Mouse (Mus musculus) G1E (cell line): ENCODE results near the gene Fgfr2. TPM values are rescaled to one million over a fixed set of nuclear protein-coding genes. Genes with fewer than 3 reads are reported as not detected.
"Not testable (repeated sequence)": the region's sequence is repeated elsewhere in the genome, so short reads cannot be mapped to it uniquely, and the experiment has no call there.

Experiments
- ATAC-seq: 2 replicates; pipeline ENCODE4 v1.8.0; 2016; ENCODE audit warnings: mild to moderate bottlenecking; ENCODE audit not compliant: insufficient number of reproducible peaks, poor library complexity, low FRiP score, severe bottlenecking; ENCODE audit errors: extremely low read depth
- DNase-seq: peaks from one replicate; pipeline ENCODE4 v3.0.0; 2012; ENCODE audit warnings: low spot score
- H3K27me3 ChIP-seq: 2 replicates; pipeline ENCODE4 v1.6.1; 2012; ENCODE audit warnings: mild to moderate bottlenecking, low read length, inconsistent platforms; ENCODE audit not compliant: insufficient read depth
- H3K36me3 ChIP-seq: replicated peaks from 2 replicates; pipeline ENCODE3; 2012; ENCODE audit warnings: mild to moderate bottlenecking, inconsistent platforms
- H3K4me1 ChIP-seq: 2 replicates; pipeline ENCODE4 v1.6.1; 2012; ENCODE audit warnings: low read depth, low read length, inconsistent platforms, mixed read lengths; ENCODE audit not compliant: insufficient read depth
- H3K4me3 ChIP-seq: 2 replicates; pipeline ENCODE4 v1.5.1; 2012; ENCODE audit warnings: low read depth, mild to moderate bottlenecking, inconsistent platforms, low read length, moderate library complexity, mixed read lengths
- H3K9me3 ChIP-seq: replicated peaks from 2 replicates; pipeline ENCODE4 v1.6.1; 2012; ENCODE audit warnings: inconsistent platforms
- CTCF ChIP-seq: IDR thresholded peaks from 2 replicates; pipeline ENCODE4 v1.5.1; 2012; ENCODE audit warnings: low read depth, low read length, inconsistent platforms, mixed read lengths
- GATA1 ChIP-seq: IDR thresholded peaks from 2 replicates; pipeline ENCODE4 v1.6.1; 2012; ENCODE audit warnings: borderline replicate concordance, low read length, inconsistent platforms, mixed read lengths
- GATA2 ChIP-seq: IDR thresholded peaks from 2 replicates; pipeline ENCODE4 v1.6.1; 2012; ENCODE audit warnings: low read depth, low read length, inconsistent platforms, borderline replicate concordance
- POLR2AphosphoS5 ChIP-seq: IDR thresholded peaks from 2 replicates; pipeline ENCODE4 v1.6.1; 2012; ENCODE audit warnings: low read depth, low read length, inconsistent platforms; ENCODE audit not compliant: insufficient replicate concordance
- TAL1 ChIP-seq: conservative IDR thresholded peaks from 2 replicates; pipeline ENCODE4 v1.6.1; 2012; ENCODE audit warnings: low read depth, low read length, inconsistent platforms, mixed read lengths
- polyA plus RNA-seq: library from polyadenylated mRNA; stranded (reverse); fragments of >175 nt; gene quantifications from 2 replicates; pipeline ENCODE4 v1.2.3, GENCODE M21; 2012
- total RNA-seq, 2 experiments: library from RNA; stranded (forward) in 1 of 2; stranded (reverse) in 1 of 2; fragments of 200-1000 nt in 1 of 2; fragments of >200 nt in 1 of 2; fragmentation: Nextera tagmentation in 1 of 2; gene quantifications; 2 replicates each; pipeline ENCODE4 v1.2.3; 2014 to 2017

Fgfr2 gene
- total and polyA plus RNA-seq, 3 experiments: 0.22 TPM; not detected in 2

DNA sequence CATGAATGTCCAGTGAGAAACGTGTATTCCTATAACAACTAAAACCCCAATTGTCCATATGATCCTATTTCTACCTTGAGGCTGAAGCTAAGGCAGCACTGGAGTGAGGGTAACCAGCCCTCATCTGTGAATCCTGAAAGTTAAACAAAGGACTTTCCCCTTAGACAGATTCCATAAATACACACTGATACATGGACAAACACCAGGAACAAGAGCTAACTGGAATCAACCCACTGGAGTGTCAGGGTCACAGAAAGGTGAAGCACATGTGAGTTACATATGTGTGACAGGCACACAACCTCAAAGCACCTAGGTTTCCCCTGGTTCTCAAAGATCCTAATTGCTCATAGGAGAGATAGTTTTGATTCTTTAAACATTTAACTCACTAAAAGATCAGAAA, 2703.2 kb downstream of the Fgfr2 start:
- TF ChIP-seq GATA1 (no peak), TAL1 (no peak), GATA2 (no peak), POLR2AphosphoS5 (no peak), CTCF (no peak)
- DNase-seq: no peak
- H3K36me3 ChIP-seq: peaks cover 22% of the 10 kb centered on the region
- H3K9me3 ChIP-seq: no peaks in the 10 kb centered on the region
- no peak overlapping the region for H3K4me3 ChIP-seq
- H3K4me1 ChIP-seq: peaks cover 2% of the 10 kb centered on the region; the same call in 1 of the 2 replicates
- ATAC-seq: no peak
- H3K27me3 ChIP-seq: no peaks in the 10 kb centered on the region

DNA sequence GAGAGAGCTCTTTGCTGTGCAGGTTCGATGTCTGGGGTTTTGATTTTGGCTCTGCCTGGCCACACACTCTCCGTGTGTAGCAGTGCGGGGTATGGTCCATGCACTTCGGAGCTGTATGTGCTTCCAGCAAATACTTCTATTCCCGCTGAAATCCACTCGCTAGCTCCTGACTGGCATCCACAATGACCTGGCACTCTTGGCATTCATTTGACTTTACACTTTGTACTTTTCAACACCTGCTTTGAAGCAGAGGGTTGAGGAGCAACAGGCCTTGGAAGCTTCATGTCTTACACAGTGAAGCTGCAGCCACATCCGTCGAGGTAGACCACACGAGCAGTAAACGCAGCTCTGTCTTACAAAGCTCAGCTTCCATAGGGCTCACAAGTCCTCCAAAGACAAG, 2715.5 kb downstream of the Fgfr2 start:
- DNase-seq (no peak), ATAC-seq (no peak)
- H3K27me3 ChIP-seq: no peaks in the 10 kb centered on the region
- no peaks in the 10 kb centered on the region for H3K4me1 ChIP-seq
- H3K4me3 ChIP-seq: no peak overlapping the region
- no peaks in the 10 kb centered on the region for H3K9me3 ChIP-seq
- no peak for TF ChIP-seq TAL1
- no peak for TF ChIP-seq CTCF
- TF ChIP-seq POLR2AphosphoS5: no peak
- no peak for TF ChIP-seq GATA2
- no peak for TF ChIP-seq GATA1
- H3K36me3 ChIP-seq: peaks cover 25% of the 10 kb centered on the region

DNA sequence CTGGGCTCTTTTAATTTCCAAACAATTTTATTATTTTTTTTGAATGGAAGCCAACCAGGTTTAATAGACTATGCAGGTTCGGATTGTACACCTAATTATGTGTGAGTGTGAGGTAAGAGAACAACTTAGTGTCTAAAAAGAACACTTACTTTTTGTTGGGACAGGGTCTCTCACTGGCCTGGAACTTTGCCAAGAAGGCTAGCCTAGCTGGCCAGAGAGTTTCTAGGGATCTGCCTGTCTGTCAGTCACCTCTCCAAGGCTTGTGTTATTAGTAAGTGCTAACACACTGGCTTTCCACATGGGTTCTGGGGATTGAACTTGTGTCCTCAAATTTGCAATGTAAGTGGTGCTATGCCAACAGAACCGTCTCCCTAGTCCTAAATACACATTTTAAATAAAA, 2719.8 kb downstream of the Fgfr2 start:
- ATAC-seq (no peak), DNase-seq (no peak)
- no peak overlapping the region for H3K4me3 ChIP-seq
- H3K9me3 ChIP-seq: no peaks in the 10 kb centered on the region
- H3K27me3 ChIP-seq: no peaks in the 10 kb centered on the region
- no peaks in the 10 kb centered on the region for H3K4me1 ChIP-seq
- peaks cover 39% of the 10 kb centered on the region for H3K36me3 ChIP-seq
- TF ChIP-seq TAL1: no peak
- TF ChIP-seq POLR2AphosphoS5: no peak
- TF ChIP-seq GATA2: no peak
- no peak for TF ChIP-seq GATA1
- no peak for TF ChIP-seq CTCF

DNA sequence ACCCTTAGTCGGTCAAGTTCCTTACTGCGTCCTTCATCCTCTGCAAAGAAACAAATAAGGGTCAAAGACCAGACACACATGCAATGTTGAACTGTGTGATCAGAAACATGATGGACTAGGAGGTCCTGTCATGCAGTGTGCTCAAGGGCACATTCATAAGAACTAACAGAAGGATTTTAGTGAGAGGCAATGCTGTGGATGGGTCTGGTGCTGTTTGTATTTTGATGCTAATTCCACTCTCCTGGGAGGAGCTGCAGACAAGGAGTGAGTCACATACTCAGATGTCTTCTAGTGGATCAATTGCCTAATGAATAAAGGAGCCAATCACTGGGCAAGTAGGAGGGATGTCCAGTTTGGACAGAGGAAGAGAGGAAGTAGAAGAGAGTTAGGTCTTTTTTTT, 2728.5 kb downstream of the Fgfr2 start:
- Histone ChIP-seq H3K4me3 (no peak overlapping the region), H3K27me3 (no peaks in the 10 kb centered on the region), H3K36me3 (peaks cover 45% of the 10 kb centered on the region), H3K9me3 (no peaks in the 10 kb centered on the region), H3K4me1 (no peaks in the 10 kb centered on the region)
- TF ChIP-seq POLR2AphosphoS5 (no peak), CTCF (no peak), TAL1 (no peak), GATA2 (no peak), GATA1 (no peak)
- ATAC-seq (no peak), DNase-seq (no peak)

DNA sequence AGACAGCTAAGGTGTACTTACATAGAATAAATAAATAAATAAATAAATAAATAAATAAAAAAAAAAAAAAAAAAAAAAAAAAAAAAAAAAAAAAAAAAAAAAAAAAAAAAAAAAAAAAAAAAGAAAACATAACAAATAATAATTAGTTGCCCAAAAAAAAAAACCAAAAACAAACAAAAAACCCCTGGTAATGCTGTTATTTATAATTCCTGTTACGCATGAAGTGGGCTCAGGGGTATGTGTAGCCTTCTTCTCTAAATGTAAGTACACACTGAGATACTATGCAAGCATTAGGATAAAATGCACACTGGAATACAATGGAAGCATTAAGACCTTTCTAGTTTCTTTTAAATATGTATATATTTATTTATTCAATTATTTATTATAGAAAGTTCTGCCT, 2733.1 kb downstream of the Fgfr2 start:
- H3K36me3 ChIP-seq: peaks cover 48% of the 10 kb centered on the region
- not testable (repeated sequence) for H3K4me3 ChIP-seq, ATAC-seq, H3K9me3 ChIP-seq, H3K4me1 ChIP-seq, DNase-seq, H3K27me3 ChIP-seq

DNA sequence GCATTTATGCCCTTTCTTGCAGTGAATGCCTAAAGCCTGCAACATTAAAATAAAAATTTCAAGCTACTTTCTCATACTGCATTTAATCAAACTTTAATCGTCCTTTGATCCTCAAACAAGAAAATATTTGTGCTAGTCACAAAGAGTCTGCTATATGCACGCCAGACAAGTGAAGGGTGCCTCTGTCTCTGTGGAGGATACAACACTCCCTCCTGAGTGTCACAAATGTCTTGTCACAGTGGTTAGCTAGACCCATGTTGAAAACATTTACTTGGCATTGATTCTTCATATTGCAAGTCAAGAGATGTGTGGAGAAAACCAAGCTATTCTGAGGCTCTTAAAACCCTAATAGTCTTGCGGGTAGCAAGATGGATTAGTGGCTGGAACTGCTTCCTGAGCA, 2736.8 kb downstream of the Fgfr2 start:
- TF ChIP-seq POLR2AphosphoS5: no peak
- TF ChIP-seq TAL1: no peak
- TF ChIP-seq GATA2: no peak
- no peak for TF ChIP-seq GATA1
- TF ChIP-seq CTCF: no peak
- ATAC-seq: no peak
- no peaks in the 10 kb centered on the region for H3K4me1 ChIP-seq
- peaks cover 21% of the 10 kb centered on the region for H3K36me3 ChIP-seq
- no peak for DNase-seq
- H3K9me3 ChIP-seq: no peaks in the 10 kb centered on the region
- no peaks in the 10 kb centered on the region for H3K27me3 ChIP-seq
- no peak overlapping the region for H3K4me3 ChIP-seq

DNA sequence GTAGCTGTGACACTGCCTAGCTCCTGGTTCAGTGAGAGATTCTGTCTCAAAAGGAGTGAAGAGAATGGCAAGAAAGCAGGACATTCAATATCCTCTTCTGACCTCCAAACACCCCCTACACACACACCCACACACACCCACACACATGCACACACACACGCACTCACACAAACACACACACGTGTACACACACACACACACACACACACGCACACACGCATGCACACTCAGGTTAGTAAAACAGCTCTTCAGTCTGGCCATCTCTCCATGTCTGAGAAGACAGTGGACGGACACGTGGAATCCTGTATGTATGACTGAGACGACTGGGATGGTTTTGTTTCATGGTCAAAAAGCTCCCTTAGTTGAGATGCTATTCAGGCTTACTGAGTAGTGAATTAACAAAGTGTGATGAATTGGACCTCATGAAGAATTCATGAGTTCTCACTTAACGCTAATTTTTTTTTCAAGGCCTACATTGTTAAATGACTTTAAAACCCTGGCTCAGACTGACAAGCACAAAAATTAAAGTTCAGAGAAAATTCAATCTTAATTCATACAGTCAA, 2737.3 kb downstream of the Fgfr2 start:
- H3K4me3 ChIP-seq: no peak overlapping the region
- no peaks in the 10 kb centered on the region for H3K9me3 ChIP-seq
- ATAC-seq: no peak
- no peaks in the 10 kb centered on the region for H3K4me1 ChIP-seq
- no peak for TF ChIP-seq TAL1
- no peak for TF ChIP-seq CTCF
- H3K27me3 ChIP-seq: no peaks in the 10 kb centered on the region
- peaks cover 19% of the 10 kb centered on the region for H3K36me3 ChIP-seq
- DNase-seq: no peak
